In genomic region chr8:110372836-110373235, GRCm38 (mm10) we compare ENCODE assay signal across 20 mouse cellular contexts.
DNase-seq lines count a peak whose midpoint lies in the region.
"Had no signal": no experiment of that assay in that cellular context is flagged by ENCODE, and none has a peak within 500 bp of the region (broad histone marks: within the 10 kb centered on the region; RNA-seq: fewer than 3 reads in every experiment).

No protein-coding gene starts in this region.

- peak; percentile 7 for DNase-seq in layer of hippocampus, adult 11-12 months (ENCODE audit: low spot score)
- no peak for DNase-seq in layer of hippocampus, postnatal 10 days (ENCODE audit: low spot score in 2 of 2)
- peak; percentile 13 for DNase-seq in ovary, postnatal 36 days (ENCODE audit: low spot score)
- no peak for DNase-seq in ovary, postnatal 14 days (ENCODE audit: low spot score)
- DNase-seq in adrenal gland, adult 8-10 months, result peak; percentile 84
- DNase-seq in brain, adult 2 months (ENCODE audit: low read depth, low spot score), result peak; percentile 50
- DNase-seq in gastrocnemius, postnatal 36 days, result no peak
- DNase-seq: cerebellum, adult 11 months; cerebellum, adult 9-10 months; cerebellum, postnatal 36 days; gastrocnemius, postnatal 10 days; heart, postnatal 36 days; kidney, adult 2 months; kidney, postnatal 36 days; liver, embryonic 13.5 days; lung, adult 2 months; lung, postnatal 14 days; right cerebral cortex, postnatal 25 days; spleen, adult 18-20 months; thymus, postnatal 14 days had no signal

- intact Hi-C loops in gastrocnemius, postnatal 36 days (cut with DNase I), result no loop called here

Comparison
In these comparisons a context has a peak if more than half of its experiments do, and no peak if none do; other contexts are left out.
1. DNase-seq: peak in layer of hippocampus, adult 11-12 months (single experiment), ovary, postnatal 36 days (single experiment), adrenal gland, adult 8-10 months (single experiment) and brain, adult 2 months (single experiment); none in layer of hippocampus, postnatal 10 days (0 of 2), ovary, postnatal 14 days (single experiment) and gastrocnemius, postnatal 36 days (0 of 2).